Mouse (Mus musculus) testis, adult 2 months (tissue): Measurements from ENCODE around the gene Snapc4. TPM values are rescaled to one million over a fixed set of nuclear protein-coding genes. Genes with fewer than 3 reads are reported as not detected.

Experiments used
- H3K27ac ChIP-seq: fragments of 200-500 bp; 2 replicates; pipeline ENCODE4 v1.5.1; 2012; ENCODE audit warnings: low read depth, low read length; ENCODE audit not compliant: control insufficient read depth, insufficient read depth
- H3K27me3 ChIP-seq: fragments of 200-500 bp; 2 replicates; pipeline ENCODE4 v1.6.1; 2012; ENCODE audit warnings: mild to moderate bottlenecking, low read length, moderate library complexity; ENCODE audit not compliant: control insufficient read depth, insufficient read depth
- H3K36me3 ChIP-seq: fragments of 200-500 bp; 2 replicates; pipeline ENCODE4 v1.6.1; 2012; ENCODE audit warnings: mild to moderate bottlenecking, low read length; ENCODE audit not compliant: control insufficient read depth, insufficient read depth
- H3K4me1 ChIP-seq: fragments of 200-500 bp; 2 replicates; pipeline ENCODE4 v1.6.1; 2012; ENCODE audit warnings: low read length; ENCODE audit not compliant: control insufficient read depth, insufficient read depth
- H3K4me3 ChIP-seq: fragments of 200-500 bp; 2 replicates; pipeline ENCODE4 v1.5.1; 2012; ENCODE audit warnings: low read depth, mild to moderate bottlenecking, low read length, moderate library complexity, mixed read lengths; ENCODE audit not compliant: control insufficient read depth
- CTCF ChIP-seq: fragments of 200-500 bp; IDR thresholded peaks from 2 replicates; pipeline ENCODE4 v1.5.1; 2012; ENCODE audit warnings: low read depth, mild to moderate bottlenecking, inconsistent platforms, low read length, moderate library complexity; ENCODE audit not compliant: control insufficient read depth, insufficient read depth, insufficient replicate concordance
- POLR2A ChIP-seq: fragments of 200-500 bp; IDR thresholded peaks from 2 replicates; pipeline ENCODE4 v1.6.1; 2012; ENCODE audit warnings: low read depth, mild to moderate bottlenecking, inconsistent platforms, low read length, moderate library complexity; ENCODE audit not compliant: control insufficient read depth
- polyA plus RNA-seq: library from polyadenylated mRNA; depleted of rRNA; stranded (reverse); fragments of >200 nt; gene quantifications from 2 replicates; pipeline ENCODE4 v1.2.3, GENCODE M21; 2012; rRNA removed

The Snapc4 gene
- polyA plus RNA-seq, 1 experiment: 20.2 TPM

DNA sequence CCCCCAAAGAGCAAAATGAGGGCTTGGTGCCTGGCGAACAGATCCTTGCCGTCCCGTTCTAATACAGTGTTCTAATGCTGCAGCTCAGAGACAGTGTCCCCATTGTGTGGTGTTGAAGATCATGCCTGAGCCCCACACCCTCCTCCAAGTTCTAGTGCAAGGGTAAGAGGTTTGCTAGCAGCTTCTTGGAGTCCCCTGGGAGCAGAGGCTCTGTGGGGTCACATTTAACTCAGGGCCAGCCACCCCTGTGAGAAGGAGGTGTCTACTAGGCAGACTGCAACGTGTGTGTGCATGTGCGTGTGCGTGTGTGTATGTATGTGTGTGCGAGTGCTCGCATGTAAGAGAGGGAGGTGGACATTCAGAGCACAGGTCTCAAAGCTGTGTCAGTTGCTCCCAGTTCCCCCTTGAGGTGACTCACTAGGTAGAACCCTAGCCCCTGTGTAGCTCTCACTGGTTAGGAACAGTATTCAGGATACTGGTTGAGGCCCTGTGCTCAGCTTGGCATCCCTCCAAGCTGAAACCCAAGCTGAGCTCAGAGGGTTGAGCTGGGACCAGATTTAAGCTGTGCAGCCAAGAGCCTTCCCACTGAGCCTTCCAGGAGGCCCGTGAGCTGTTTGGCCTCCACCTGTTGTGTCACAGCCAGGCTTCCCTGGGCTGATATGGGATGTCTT is 63.7 kb downstream of the Snapc4 start:
- no peaks in the 10 kb centered on the region for H3K36me3 ChIP-seq
- no peak overlapping the region for H3K27ac ChIP-seq
- no peak for TF ChIP-seq POLR2A
- no peak for TF ChIP-seq CTCF
- no peaks in the 10 kb centered on the region for H3K27me3 ChIP-seq
- peak overlapping the region; percentile 84 for H3K4me3 ChIP-seq
- H3K4me1 ChIP-seq: peaks cover 19% of the 10 kb centered on the region

DNA sequence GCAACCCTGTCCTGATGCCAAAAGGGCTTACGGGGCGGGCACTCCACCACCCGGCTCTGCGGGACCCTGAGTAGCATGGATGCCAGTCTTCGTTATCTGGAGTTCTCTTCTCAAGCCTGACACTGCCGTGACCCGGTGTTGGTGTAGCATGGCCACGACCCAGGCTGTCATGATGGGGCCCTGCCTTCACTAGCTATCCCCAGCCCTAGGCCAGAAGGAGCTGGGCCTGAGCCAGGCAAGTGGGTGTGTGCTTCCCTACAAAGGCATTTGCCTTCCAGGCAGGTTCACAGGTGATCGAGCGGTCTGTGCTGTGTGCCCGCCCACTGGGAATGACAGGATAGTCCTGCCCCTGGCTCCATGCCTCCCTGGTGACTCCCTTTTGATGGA is 64.5 kb downstream of the Snapc4 start:
- TF ChIP-seq CTCF: no peak
- TF ChIP-seq POLR2A: no peak
- Histone ChIP-seq H3K36me3 (no peaks in the 10 kb centered on the region), H3K27ac (peak overlapping the region; percentile 73), H3K4me1 (peaks cover 19% of the 10 kb centered on the region), H3K4me3 (peak overlapping the region; percentile 84), H3K27me3 (no peaks in the 10 kb centered on the region)

DNA sequence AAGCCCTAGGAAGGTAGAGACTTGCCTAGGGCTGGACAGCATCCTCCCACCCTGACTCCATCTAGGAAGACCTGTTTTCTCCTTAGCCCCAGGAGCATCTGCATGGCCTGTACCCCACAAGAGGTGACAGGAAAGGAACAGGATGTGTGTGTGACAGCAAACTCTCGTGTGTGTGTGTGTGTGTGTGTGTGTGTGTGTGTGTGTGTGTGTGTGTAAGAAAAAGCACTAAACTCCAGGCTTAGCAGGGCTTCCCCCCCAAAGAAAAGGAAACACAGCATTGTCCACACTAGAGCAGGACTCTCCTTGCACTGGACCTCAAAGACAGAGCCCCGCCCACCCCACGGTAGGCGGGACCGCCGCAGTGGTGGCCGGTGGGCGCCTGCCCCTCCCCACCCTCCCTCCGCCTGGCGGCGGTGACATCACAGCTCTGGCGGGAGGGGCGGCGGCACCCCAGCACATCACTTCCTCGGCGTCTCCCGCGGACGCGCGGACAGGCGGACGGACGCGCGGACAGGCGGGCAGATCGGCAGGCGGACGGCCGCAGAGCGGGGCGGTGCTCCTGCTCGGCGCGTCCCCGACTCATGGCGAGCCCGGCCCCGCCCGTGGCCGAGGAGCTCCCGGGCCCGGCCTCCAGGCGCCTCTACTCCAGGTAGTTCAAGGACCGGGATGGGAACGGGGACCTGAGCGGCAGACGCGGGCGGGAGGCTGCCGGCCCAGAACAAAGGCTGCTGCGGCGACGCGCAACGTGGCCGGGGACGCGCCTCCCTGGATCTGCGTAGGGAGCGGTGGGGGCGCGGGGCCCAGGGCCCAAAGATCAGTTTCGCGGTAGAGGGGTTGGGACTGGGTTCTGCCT is 65.2 kb downstream of the Snapc4 start, which contains the start of gene Gpsm1:
Gpsm1 (plus strand) TSS at position 444 of the 853 bp plus-strand sequence.
- H3K4me1 ChIP-seq: peaks cover 19% of the 10 kb centered on the region
- peak within 1 kb of the TSS; percentile 93 for H3K27ac ChIP-seq

GRCm38 (mm10) chr2:26314281-26315071 is 66.0 kb downstream of the Snapc4 start:
- H3K27ac ChIP-seq: peak overlapping the region; percentile 93
- TF ChIP-seq CTCF (no peak), POLR2A (peak; percentile 46; the same call in 1 of the 2 replicates)
- H3K27me3 ChIP-seq: no peaks in the 10 kb centered on the region
- H3K4me3 ChIP-seq: peak overlapping the region; percentile 84
- peaks cover 16% of the 10 kb centered on the region for H3K4me1 ChIP-seq
- no peaks in the 10 kb centered on the region for H3K36me3 ChIP-seq

More for the DNA sequence above, 65.2 kb downstream of the Snapc4 start, which contains the start of gene Gpsm1:
- Histone ChIP-seq H3K36me3 (no peaks in the 10 kb centered on the region), H3K27me3 (no peaks in the 10 kb centered on the region), H3K4me3 (peak within 1 kb of the TSS; percentile 84)
- no peak for TF ChIP-seq CTCF
- TF ChIP-seq POLR2A: peak; percentile 59

GRCm38 (mm10) chr2:26313394-26313793 is 67.1 kb downstream of the Snapc4 start:
- no peak overlapping the region for H3K4me3 ChIP-seq
- peaks cover 16% of the 10 kb centered on the region for H3K4me1 ChIP-seq
- TF ChIP-seq CTCF (no peak), POLR2A (no peak)
- no peaks in the 10 kb centered on the region for H3K36me3 ChIP-seq
- H3K27me3 ChIP-seq: no peaks in the 10 kb centered on the region
- peak overlapping the region; percentile 40 for H3K27ac ChIP-seq

DNA sequence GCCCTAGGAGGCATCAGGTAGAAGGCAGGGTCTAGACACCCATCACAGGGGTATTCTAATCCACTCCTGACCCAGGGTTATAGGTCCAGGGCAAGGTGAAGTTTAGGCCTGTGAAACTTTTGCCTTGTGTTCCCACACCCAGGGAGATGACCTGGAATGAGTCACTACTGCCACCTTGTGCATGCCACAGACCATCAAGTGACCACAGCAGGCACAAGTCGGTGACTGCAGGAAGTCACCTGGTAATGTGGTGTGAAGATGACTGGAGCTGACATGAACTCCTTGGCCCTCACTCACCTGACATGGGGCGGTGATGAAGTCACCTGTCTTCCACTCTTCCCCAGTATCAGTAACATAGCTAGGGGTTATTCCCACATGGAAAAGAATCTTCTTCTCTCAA is 67.6 kb downstream of the Snapc4 start:
- Histone ChIP-seq H3K36me3 (no peaks in the 10 kb centered on the region), H3K27me3 (no peaks in the 10 kb centered on the region), H3K4me3 (no peak overlapping the region), H3K4me1 (peaks cover 16% of the 10 kb centered on the region), H3K27ac (no peak overlapping the region)
- TF ChIP-seq CTCF: peak; percentile 34; the same call in 1 of the 2 replicates
- TF ChIP-seq POLR2A: no peak

Other genes with a start within 250 kb of the Snapc4 start
- 0.20 and 0.65 TPM in 2 replicates for gene Lhx3, start 172.4 kb downstream of the Snapc4 start, polyA plus RNA-seq
- gene Qsox2, start 143.1 kb downstream of the Snapc4 start, polyA plus RNA-seq: 26.3 and 33.0 TPM in 2 replicates
- gene Ccdc187, start 86.1 kb downstream of the Snapc4 start, polyA plus RNA-seq: 90.3 and 101 TPM in 2 replicates
- gene Gpsm1, start 65.1 kb downstream of the Snapc4 start, polyA plus RNA-seq: 16.6 and 20.5 TPM in 2 replicates
- gene Dnlz, start 28.5 kb downstream of the Snapc4 start, polyA plus RNA-seq: 6.2 and 6.5 TPM in 2 replicates
- 0.75 and 1.9 TPM in 2 replicates for gene Card9, start 19.7 kb downstream of the Snapc4 start, polyA plus RNA-seq
- gene Entr1, start 8.7 kb upstream of the Snapc4 start, polyA plus RNA-seq: 388 and 401 TPM in 2 replicates
- gene Pmpca, start 8.7 kb upstream of the Snapc4 start, polyA plus RNA-seq: 65.5 and 74.1 TPM in 2 replicates
- gene Inpp5e, start 28.6 kb upstream of the Snapc4 start, polyA plus RNA-seq: 67.3 and 71.0 TPM in 2 replicates
- 58.1 and 58.6 TPM in 2 replicates for gene Sec16a, start 64.6 kb upstream of the Snapc4 start, polyA plus RNA-seq
- 3.0 TPM in 2 replicates for gene Notch1, start 136.0 kb upstream of the Snapc4 start, polyA plus RNA-seq
- gene Egfl7, start 199.4 kb upstream of the Snapc4 start, polyA plus RNA-seq: 27.4 and 41.2 TPM in 2 replicates
- not detected in 2 replicates for gene Gm20532, start 206.0 kb upstream of the Snapc4 start, polyA plus RNA-seq
- 223 and 249 TPM in 2 replicates for gene Agpat2, start 223.8 kb upstream of the Snapc4 start, polyA plus RNA-seq
- 10.3 and 12.0 TPM in 2 replicates for gene Fam69b, start 247.8 kb upstream of the Snapc4 start, polyA plus RNA-seq